Mouse (Mus musculus) lung, postnatal 25 days (tissue): ENCODE measurements around the gene Fam71e2.
"Not testable (repeated sequence)": the region's sequence is repeated elsewhere in the genome, so short reads cannot be mapped to it uniquely, and the experiment has no call there.

Experiments
- DNase-seq: peaks from one replicate; pipeline ENCODE4 v3.0.0; 2022; ENCODE audit warnings: low spot score

Fam71e2 gene

DNA sequence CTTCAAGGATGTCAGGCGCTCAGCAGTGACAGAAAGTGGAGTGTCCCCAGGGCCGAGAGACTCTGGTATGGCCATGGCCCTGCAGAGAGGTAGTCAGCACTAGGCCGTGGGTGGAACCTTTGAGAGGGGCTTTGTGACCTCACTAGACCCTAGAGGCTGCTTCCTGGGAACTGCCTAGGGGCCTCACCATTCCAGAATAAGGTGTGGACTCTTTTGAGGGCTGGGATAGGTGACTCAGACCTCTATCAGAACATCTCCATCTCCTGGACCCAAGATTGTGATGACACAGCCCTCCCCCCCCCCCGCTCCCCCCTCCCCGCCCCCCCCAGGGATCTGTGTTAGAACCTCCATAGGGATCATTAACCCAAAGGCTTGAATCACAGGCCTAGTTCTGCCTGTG lies at the start of gene Fam71e2:
TSS of gene Fam71e2 (minus strand) at position 101 of the 400 bp plus-strand sequence.
- DNase-seq, result no peak

DNA sequence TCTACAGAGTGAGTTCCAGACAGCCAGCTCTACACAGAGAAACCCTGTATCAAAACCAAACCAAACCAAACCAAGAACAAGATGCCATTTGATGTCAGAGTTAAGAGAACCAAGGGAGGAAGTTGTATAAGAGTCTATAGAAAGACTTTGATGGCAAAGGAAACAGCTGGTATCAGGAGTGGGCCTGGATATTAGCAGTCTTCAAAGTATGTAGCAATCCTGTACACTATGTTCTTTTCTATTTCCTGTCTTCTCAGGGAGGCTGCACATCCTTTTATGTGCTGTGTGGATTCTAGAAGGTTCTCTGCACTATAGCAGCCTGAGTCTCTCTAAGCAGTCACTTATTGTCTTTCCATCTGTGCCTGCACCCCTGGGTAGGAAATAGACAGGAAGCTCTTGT lies 45.5 kb upstream of the Fam71e2 start:
- DNase-seq, result no peak

DNA sequence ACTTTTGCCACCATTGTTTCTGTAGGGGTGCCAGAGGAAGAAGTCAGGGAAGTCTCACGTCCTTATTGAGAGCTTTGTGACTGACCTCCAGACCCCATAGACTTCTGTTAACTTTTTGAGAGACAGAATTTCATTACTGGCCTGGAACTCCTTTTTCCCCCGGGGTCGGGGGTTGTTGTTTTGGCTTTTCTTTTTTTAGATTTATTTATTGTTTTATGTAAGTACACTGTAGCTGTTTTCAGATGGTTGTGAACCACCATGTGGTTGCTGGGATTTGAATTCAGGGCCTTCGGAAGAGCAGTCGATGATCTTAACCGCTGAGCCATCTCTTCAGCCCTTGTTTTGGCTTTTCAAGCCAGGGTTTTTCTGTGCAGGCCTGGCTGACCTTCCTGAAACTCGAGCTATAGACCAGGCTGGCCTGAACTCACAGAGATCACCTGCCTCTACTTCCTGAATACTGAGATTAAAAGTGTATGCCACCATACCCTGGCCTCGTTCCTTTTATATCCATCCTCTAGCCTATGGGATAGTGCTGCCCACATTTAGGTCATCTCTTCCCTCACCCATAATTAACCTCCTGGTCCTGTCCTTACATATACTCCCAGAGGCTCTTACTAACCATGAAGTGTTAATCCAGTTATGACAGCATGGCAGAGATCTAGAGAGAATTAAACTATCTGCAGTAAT lies 42.1 kb upstream of the Fam71e2 start:
- no peak for DNase-seq

DNA sequence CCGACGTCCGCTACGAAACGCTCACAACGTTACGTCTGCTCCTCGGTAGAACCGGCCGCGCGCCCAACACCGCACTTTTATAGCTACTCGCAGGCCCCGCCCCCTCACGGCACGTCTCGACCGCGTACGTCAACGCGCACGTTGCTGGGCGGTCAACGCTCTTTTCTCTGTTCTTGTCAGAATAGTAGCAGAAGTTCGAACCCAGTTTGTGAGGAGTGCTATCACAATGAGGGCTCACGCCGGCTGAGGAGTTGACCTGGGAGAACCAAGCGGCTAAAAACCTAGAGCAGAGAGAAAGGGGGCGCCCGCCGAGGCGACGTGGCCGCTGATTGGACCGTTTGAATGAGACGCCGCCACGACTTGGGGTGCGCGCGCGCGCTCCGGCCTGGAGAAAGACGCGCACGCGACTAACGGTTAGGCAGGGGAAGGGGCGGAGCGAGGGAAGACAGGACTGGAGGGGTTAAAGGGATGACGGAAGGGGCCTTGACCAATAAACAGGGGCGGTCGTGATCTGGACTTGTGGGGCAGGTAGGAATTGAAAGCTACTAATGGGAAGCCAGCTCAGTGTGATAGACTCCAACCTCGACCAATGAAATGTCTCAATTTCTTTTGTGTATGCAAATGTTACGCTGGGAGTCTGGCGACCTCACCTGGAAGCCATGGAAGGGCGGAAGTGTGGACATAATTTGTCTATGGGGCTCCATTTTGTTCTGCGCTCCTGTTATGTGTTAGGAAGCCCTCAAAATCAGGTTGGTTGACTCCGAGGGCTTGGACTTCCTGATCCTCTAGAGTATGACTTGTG lies 41.4 kb upstream of the Fam71e2 start, which contains the start of gene Ube2s:
TSS of gene Ube2s (minus strand) at position 288 of the 802 bp plus-strand sequence.
- peak; percentile 100 for DNase-seq

DNA sequence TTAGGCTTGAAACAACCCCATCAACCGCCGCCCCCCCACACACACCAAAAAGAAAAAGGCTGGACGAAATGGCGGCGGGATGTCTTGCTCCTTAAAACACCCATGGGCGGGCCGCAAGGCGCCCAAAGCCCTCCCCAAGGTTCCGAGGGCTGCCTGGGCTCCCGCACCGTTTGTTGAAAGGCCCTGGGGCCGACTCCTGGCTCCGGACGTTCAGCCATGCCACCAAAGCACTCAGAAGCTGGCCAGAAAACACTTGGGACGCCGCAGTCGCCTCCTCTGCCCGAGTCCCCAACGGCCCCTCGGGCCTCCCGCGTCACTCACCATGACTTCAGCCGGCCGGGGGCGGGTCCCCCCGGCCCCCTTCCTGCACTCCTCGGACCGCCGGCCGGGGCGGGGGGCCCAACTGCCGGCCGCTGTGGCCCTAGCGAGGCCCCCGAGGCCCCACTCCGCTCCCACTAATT lies 40.8 kb upstream of the Fam71e2 start:
- peak; percentile 41 for DNase-seq

DNA sequence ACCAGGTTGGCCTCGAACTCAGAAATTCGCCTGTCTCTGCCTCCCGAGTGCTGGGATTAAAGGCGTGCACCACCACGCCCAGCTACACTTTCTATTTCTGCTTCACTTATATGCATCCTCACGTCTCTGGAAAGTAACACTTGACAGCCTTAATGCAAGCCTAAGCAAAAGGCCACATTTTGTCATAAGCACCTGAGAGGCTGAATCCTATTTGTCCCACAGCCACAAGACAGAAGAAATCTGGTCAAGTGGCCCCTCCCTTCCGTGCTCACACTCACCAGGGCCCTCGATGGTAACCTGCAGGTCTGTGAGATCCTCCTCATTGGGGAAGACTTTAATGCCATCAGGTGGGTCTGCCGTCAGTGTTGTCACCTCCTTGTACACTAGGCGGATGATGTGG lies 40.0 kb upstream of the Fam71e2 start:
- not testable (repeated sequence) for DNase-seq

DNA sequence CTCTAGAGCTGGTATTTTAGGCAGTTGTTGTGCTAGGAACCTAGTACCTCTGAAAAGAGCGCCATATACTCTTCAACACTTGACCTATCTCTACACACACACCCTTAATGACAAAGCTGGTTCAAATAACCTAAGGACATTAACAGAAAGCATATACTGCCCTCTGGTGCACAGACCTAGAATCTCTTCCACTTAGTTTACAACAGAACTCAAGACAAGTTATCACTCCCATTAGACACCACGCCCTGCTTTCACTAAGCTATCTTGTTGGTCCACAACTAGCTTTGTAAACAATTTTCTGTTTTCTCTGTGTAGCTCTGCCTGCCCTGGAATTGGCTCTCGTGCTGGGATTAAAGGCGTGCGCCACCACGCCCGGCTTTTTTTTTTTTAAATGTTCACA lies 35.6 kb upstream of the Fam71e2 start:
- peak; percentile 48 for DNase-seq

DNA sequence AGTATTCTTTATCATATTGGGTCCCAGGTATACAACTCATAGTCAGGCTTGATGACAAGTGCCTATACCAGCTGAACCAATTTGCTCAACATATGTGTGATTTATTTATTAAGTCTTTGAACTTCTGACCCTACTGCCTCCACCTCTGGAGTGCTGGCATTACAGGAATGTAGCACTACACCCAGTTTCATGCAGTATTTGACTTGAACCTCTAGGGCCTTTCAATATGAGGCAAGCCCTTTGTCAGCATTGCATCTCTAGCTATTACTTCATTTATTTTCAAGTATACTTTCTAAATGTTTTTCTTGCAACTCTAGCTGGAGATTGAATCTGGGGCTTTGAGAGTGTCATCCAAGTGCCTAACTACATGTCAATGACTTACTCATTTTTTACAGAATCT lies 31.1 kb upstream of the Fam71e2 start:
- DNase-seq, result no peak

DNA sequence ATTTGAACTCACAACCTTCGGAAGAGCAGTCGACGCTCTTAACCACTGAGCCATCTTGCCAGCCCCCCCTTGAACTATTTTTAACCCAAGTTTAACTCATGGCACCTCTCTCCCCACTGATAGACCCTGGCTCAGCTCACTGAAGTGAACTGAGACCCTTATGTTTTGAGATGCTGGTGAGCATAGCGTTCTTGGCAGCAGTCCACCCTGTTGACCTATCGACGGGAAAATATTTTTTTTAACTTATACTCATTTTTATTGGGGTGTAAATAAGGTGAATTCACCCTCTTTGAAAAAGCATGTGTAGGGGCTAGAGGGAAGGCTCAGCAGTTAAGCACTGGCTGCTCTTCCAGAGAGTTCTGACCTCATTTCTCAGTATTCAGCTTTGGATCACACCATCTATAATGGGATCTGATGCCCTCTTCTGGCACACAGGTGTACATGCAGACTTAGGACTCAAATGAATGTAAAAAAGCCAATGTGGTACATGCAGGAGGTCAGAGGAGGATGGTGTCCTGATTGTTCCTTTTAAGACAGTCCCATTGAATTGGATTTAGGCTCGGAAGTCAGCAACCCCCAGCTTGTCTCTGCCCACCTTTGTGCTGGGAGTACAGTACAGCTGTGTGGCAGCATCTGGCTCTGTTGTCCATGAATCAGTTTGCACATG lies 24.8 kb upstream of the Fam71e2 start:
- peak; percentile 63 for DNase-seq

DNA sequence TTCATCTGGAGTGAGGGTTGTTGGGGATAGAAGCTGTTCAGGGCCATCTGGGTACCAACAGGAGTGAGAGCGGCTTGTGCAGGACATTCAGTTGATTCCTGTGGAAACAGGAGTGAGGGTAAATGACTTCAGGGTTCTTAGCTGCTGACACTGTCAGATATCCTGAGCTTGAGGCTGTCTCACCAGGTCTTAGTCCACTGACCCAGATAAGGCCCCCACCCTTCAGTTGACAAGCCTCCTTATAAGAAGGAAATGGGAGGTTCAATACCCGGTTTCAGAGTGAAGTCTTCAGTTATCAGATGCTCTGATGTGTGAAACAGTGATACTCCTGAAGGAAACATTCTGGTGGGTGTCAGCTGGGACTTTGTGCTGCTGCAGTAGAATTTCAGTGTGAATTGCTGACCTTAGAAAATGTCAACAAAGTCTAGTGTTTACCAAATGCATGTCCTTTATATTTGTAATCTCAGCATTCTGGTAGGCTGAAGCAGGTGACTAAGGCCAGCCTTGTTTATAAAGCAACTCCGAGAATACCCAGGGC lies 23.6 kb upstream of the Fam71e2 start:
- DNase-seq, result no peak

DNA sequence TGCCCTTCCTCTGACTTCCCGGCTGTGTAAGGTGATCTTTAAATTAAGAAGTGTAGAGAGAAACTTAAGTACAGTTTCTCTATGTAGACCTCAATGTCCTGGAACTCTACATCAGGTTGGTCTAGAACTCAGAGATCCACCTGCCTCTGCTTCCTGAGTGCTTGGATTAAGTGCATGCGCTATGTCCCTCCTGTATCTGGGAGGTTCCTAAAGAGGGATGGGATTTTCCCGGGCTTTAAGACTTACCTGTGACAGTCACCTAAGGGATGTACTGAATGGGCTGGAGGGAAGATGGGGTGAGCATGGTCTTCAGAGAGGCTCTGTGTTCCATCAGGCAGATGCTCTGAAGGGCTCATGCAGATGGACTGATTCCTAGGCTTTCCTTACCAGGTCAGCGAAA lies 22.6 kb upstream of the Fam71e2 start:
- no peak for DNase-seq

DNA sequence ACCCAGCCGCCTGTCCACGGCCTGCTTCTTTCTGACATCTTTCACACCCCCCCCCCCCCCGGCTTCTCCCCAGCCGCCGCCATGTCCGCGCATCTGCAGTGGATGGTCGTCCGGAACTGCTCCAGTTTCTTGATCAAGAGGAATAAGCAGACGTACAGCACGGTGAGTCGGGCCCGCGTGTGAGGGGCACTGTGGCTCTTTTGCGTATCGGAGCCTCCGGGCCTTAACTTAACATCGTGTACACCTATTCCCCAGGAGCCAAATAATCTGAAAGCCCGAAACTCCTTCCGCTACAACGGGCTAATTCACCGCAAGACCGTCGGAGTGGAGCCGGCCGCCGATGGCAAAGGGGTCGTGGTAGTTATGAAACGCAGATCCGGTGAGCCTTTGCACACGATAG lies 22.1 kb upstream of the Fam71e2 start:
- DNase-seq, result not testable (repeated sequence)

DNA sequence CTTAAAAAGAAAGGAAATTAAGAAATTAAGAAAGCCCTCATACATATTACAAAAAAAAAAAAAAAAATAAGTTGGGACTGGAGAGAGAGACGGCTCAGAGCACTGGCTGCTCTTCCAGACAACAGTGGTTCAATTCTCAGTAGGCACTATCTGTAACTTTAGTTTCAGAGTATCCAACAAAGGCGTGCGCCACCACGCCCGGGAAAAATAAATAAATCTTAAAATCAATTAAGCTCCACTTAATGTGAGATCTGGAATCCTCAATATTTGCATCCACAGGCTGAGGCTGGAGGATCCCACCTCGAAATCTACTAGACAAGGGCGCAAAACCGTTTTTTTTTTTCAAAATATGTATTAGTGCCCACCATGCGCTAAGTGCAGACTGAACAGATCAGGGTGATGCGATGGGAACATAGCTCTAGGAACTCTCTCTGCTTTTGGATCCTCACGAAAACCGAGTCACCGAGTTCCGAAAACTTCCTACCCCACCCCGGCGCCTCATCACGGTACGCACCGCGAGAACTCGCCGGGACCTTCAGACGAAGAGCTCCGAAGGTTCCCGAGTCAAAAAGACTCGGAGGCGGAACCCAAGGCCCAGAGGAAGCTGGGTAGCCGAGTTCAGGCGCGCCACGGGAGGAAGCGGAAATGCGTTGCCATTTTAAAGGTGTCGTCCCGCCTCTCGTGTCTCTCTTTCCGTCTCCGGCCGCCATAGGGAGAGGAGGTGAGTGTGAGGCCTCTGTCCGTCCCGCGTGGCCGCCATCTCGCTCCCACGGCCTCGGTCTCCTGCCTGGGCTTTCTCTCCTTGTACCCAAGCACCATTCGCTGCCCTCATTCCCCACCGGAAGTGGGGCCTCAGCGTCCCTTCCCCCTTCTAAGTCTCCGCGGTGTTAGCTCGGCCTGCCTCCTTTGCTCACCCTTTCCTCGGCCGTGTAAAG lies 21.4 kb upstream of the Fam71e2 start, which contains the start of gene Rpl28:
TSS of gene Rpl28 (plus strand) at position 597 of the 935 bp plus-strand sequence.
- DNase-seq, result peak; percentile 97

DNA sequence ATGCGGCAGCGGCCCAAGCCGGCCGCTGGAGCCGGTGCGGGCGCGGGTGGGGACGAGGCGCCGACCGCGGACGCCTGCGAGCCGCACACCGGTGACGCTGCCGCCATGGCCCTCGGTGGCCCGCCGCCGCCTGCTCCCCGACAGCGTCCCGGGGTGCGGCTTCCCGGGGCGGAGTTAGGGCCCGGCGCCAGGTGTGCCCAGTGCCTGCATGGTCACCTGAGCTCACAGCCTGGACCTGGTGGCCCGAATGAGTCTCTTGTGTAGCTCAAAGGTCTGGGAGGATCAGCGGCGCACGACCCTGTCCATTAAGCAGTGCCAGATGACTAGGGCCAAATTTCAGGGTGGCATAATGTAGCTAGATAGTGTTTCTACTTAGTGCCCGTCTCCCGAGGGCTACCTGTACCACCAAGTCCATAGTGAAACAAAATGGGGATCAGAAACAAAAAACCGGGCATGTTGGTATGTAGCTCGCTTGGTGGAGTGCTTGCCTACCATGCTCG lies 18.4 kb upstream of the Fam71e2 start, which contains the start of gene Tmem238:
TSS of gene Tmem238 (minus strand) at position 221 of the 500 bp plus-strand sequence.
- DNase-seq, result peak; percentile 76

DNA sequence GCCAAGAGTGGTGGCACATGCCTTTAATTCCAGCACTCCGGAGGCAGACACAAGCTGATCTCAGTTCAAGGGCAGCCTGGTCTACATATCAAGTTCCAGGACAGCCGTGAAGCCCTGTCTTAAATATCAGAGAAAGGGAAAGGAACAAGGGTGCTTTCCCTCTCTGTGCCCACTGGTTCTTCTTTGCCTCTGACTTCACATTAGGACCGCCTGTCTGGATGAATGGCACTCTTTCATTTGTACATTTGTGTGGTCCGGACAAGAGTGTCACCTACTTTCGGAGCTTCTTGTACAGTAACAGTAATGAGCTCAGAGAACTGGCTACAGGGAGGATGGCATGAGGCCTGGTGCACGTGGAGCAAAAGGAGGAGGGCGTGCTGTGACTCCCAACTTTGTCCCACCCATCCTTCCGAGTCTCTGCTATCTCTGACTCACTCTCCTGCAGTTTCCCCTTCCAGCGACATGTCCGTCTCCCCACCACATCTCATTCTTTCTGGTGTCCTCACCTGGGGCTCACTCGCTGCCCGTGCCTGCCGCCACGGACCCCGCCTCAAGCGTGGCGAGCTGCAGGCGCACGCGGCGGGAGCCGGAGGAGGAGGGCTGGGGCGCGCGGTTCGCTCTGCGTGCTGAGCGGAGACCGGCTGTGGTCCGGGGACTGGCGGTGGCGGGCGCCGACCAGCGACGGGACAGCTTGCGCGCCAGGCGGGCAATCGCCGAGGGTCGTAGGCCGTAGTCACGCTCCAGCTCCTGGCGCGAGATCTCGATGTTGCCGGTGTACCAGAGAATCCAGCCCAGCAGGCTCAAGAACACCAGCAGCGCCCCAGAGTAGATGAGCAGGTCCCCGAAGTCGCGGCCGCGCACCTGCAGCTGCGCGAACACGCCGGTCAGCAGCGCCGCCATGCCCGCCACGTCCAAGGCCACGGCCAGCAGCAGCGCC lies 17.7 kb upstream of the Fam71e2 start:
- peak; percentile 43 for DNase-seq

DNA sequence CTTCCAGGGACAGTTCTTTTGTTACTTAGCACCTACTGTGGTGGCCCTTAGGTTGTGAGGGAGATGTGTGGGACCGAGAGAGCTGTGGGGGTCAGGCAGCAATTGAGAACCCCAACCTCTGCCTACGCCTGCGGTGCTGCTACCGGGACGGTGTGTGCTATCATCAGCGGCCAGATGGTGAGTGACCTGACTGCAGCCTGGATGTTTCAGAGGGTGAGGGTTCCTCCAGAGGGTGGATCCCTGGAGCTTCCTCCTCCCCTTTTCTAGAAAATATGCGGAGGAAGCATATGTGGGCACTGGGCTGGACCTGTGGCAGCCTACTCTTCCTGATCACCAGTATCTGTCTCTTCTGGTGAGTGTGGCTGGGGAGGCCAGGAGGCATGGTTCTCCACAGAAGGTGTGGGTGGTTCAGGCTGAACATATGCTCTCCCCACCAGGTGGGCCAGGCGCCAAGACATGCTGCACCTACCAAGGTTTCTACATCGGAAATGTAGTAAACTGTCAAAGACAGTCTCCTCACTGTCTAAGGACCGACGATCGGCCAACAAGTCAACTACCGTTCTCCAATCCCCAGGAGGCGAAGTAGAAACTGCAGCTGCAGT lies 12.7 kb upstream of the Fam71e2 start:
- DNase-seq, result no peak

DNA sequence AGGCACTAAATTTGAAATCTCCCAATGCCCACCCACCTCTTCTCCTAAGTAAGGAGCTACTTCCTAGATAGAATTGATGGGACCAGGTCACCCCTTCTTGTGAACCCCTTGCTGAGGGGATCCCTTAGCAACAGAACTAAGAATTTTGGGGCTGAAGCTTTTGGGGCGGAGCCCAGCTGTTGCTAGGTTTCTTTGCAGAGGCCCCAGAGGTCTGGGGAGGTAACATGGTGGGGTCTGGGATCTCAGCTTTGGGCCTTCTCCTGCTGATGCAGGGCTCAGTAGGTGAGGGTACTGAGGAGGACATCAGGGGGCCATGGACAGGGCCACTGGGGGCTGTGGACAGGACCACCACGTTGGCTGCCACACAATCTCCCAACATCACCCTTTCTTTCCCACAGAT lies 11.7 kb upstream of the Fam71e2 start, which contains the start of the genes Il11 and Tmem190:
TSS of gene Il11 (minus strand) at position 101 of the 400 bp plus-strand sequence.
TSS of gene Tmem190 (plus strand) at position 179 of the 400 bp plus-strand sequence.
- no peak for DNase-seq

DNA sequence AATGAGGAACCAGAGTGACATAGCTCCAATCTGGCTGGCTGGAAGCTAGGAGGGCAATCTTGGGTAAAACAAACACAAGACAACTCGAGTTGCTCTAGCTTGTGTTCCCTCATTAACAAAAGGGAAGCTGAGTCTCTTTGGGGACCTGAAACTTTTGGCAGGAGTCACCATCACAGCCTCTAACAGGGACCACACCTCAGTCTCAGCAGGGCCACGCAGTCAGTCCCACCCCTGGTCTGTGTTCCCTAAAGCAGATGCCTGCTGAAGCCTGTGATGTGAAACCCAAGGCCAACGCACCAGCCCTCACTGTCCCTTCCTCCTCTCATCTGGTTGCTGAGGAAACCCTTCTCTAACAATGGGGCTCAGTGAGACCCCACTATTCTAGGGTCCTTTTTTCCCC lies 11.0 kb upstream of the Fam71e2 start:
- no peak for DNase-seq

DNA sequence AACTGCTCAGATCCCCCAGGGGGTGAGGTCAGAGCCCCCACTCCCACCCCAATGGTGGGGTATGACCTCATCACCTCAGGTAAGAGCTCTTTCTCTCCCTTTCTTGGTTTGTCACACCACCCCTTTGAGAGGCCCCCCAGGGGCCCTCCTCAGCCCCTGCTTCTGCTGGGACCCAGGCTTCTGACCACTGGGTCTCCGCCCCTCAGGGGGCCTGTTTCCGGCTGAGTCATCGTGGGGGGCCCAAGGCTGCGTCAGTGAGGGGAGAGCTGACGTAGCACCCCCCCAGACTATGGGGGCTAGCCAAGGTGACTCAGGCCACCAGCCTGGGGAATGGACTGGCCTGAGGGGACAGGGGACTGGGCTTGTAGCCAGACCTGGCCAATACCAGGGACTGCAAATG lies 8.8 kb upstream of the Fam71e2 start:
- DNase-seq, result no peak
